Mouse (Mus musculus) CH12.LX (cell line): ENCODE results near the gene Tex22. TPM values are rescaled to one million over a fixed set of nuclear protein-coding genes. Genes with fewer than 3 reads are reported as not detected.

Experiments
- DNase-seq: peaks from one replicate; pipeline ENCODE4 v3.0.0-alpha.2; 2013; ENCODE audit errors: extremely low read depth
- H3K27ac ChIP-seq: 2 replicates; pipeline ENCODE4 v1.5.1; 2012; ENCODE audit warnings: low read depth, mild to moderate bottlenecking, control low read depth, moderate library complexity; ENCODE audit not compliant: insufficient read depth
- H3K27me3 ChIP-seq: replicated peaks from 2 replicates; pipeline ENCODE3; 2012; ENCODE audit warnings: inconsistent platforms
- H3K36me3 ChIP-seq, 2 experiments: replicated peaks in 1 of 2; 2 replicates each; pipeline versions ENCODE3 to v1.6.1; 2012; ENCODE audit warnings: inconsistent platforms in 1 of 2, low read length in 1 of 2, mild to moderate bottlenecking in 1 of 2, mixed read lengths in 1 of 2, moderate library complexity in 1 of 2; ENCODE audit not compliant: control insufficient read depth in 1 of 2, insufficient read depth in 1 of 2
- H3K4me1 ChIP-seq, 2 experiments: 2 replicates each; pipeline ENCODE4 v1.6.1; 2012; ENCODE audit warnings: inconsistent platforms in 1 of 2, moderate library complexity in 1 of 2; ENCODE audit not compliant: insufficient read depth in 2 of 2, control insufficient read depth in 1 of 2
- H3K4me2 ChIP-seq: 2 replicates; pipeline ENCODE4 v1.6.1; 2012; ENCODE audit warnings: low read depth, mild to moderate bottlenecking, control low read depth; ENCODE audit not compliant: poor library complexity, insufficient read depth, severe bottlenecking
- H3K4me3 ChIP-seq, 3 experiments: fragments of 150-350 bp in 1 of 3; sonication (generic) in 1 of 3; replicated peaks in 1 of 3; 2 replicates each; pipeline versions ENCODE3 to v1.5.1; 2011 to 2012; ENCODE audit warnings: low read depth in 2 of 3, low read length in 2 of 3, mild to moderate bottlenecking in 2 of 3, moderate library complexity in 2 of 3, control low read depth in 1 of 3, improper control_type of control experiment in 1 of 3, inconsistent platforms in 1 of 3, mixed read lengths in 1 of 3; ENCODE audit not compliant: poor library complexity in 1 of 3
- H3K79me2 ChIP-seq: replicated peaks from 2 replicates; pipeline ENCODE4 v1.6.1; 2012; ENCODE audit warnings: mild to moderate bottlenecking, moderate library complexity; ENCODE audit not compliant: control insufficient read depth, poor library complexity, insufficient read depth, severe bottlenecking; ENCODE audit errors: extremely low read depth
- H3K9ac ChIP-seq: 2 replicates; pipeline ENCODE4 v1.6.1; 2012; ENCODE audit warnings: low read depth, mild to moderate bottlenecking, control low read depth, moderate library complexity; ENCODE audit not compliant: insufficient read depth
- H3K9me3 ChIP-seq: replicated peaks from 2 replicates; pipeline ENCODE3; 2012; ENCODE audit warnings: low read length, inconsistent platforms, mixed read lengths
- BHLHE40 ChIP-seq: IDR thresholded peaks from 2 replicates; pipeline ENCODE4 v1.6.1; 2011; ENCODE audit warnings: mild to moderate bottlenecking, low read depth, low read length, improper control_type of control experiment
- CHD1 ChIP-seq: IDR thresholded peaks from 2 replicates; pipeline ENCODE4 v1.6.1; 2012; ENCODE audit warnings: low read depth, low read length, improper control_type of control experiment, inconsistent platforms
- CTCF ChIP-seq, 2 experiments: IDR thresholded peaks in 1 of 2; conservative IDR thresholded peaks in 1 of 2; 2 replicates each; pipeline ENCODE4 v1.5.1; 2011 to 2012; ENCODE audit warnings: low read depth in 2 of 2, low read length in 2 of 2, improper control_type of control experiment in 1 of 2, inconsistent platforms in 1 of 2, mild to moderate bottlenecking in 1 of 2, moderate library complexity in 1 of 2
- E2F4 ChIP-seq: IDR thresholded peaks from 2 replicates; pipeline ENCODE4 v1.6.1; 2011; ENCODE audit warnings: low read depth, low read length, improper control_type of control experiment; ENCODE audit not compliant: insufficient replicate concordance
- ELF1 ChIP-seq: IDR thresholded peaks from 2 replicates; pipeline ENCODE4 v1.6.1; 2014; ENCODE audit warnings: low read depth, mild to moderate bottlenecking, inconsistent platforms, low read length, improper control_type of control experiment
- ETS1 ChIP-seq: conservative IDR thresholded peaks from 2 replicates; pipeline ENCODE4 v1.6.1; 2012; ENCODE audit warnings: low read depth, mild to moderate bottlenecking, inconsistent platforms, low read length, improper control_type of control experiment, moderate library complexity
- JUN ChIP-seq: IDR thresholded peaks from 2 replicates; pipeline ENCODE4 v1.6.1; 2011; ENCODE audit warnings: low read depth, mild to moderate bottlenecking, low read length, improper control_type of control experiment, moderate library complexity; ENCODE audit not compliant: insufficient read depth
- JUND ChIP-seq: conservative IDR thresholded peaks from 2 replicates; pipeline ENCODE4 v1.6.1; 2011; ENCODE audit warnings: low read depth, low read length, improper control_type of control experiment
- MAX ChIP-seq: IDR thresholded peaks from 2 replicates; pipeline ENCODE4 v1.6.1; 2011; ENCODE audit warnings: low read length, improper control_type of control experiment
- MAZ ChIP-seq: IDR thresholded peaks from 2 replicates; pipeline ENCODE4 v1.6.1; 2012; ENCODE audit warnings: low read depth, mild to moderate bottlenecking, inconsistent platforms, low read length, improper control_type of control experiment, moderate library complexity
- MEF2A ChIP-seq: IDR thresholded peaks from 2 replicates; pipeline ENCODE4 v1.6.1; 2014; ENCODE audit warnings: low read depth, mild to moderate bottlenecking, inconsistent platforms, low read length, improper control_type of control experiment, borderline replicate concordance
- MXI1 ChIP-seq: IDR thresholded peaks from 2 replicates; pipeline ENCODE4 v1.6.1; 2011; ENCODE audit warnings: mild to moderate bottlenecking, low read depth, low read length, improper control_type of control experiment
- MYC ChIP-seq: IDR thresholded peaks from 2 replicates; pipeline ENCODE4 v1.6.1; 2011; ENCODE audit warnings: low read depth, mild to moderate bottlenecking, improper control_type of control experiment, low read length
- PAX5 ChIP-seq: IDR thresholded peaks from 2 replicates; pipeline ENCODE4 v1.6.1; 2012; ENCODE audit warnings: low read length, inconsistent platforms, mixed read lengths
- POLR2A ChIP-seq: IDR thresholded peaks from 2 replicates; pipeline ENCODE4 v1.6.1; 2011; ENCODE audit warnings: low read depth, mild to moderate bottlenecking, improper control_type of control experiment, low read length
- RAD21 ChIP-seq: IDR thresholded peaks from 2 replicates; pipeline ENCODE4 v1.6.1; 2011; ENCODE audit warnings: low read depth, mild to moderate bottlenecking, low read length, improper control_type of control experiment, moderate library complexity
- TBP ChIP-seq: conservative IDR thresholded peaks from 2 replicates; pipeline ENCODE4 v1.6.1; 2011; ENCODE audit warnings: low read depth, low read length, improper control_type of control experiment
- USF1 ChIP-seq: IDR thresholded peaks from 2 replicates; pipeline ENCODE4 v1.6.1; 2014; ENCODE audit warnings: low read depth, mild to moderate bottlenecking, inconsistent platforms, low read length, improper control_type of control experiment
- ZKSCAN1 ChIP-seq: IDR thresholded peaks from 2 replicates; pipeline ENCODE4 v1.6.1; 2012; ENCODE audit warnings: low read depth, inconsistent platforms, low read length, improper control_type of control experiment, borderline replicate concordance
- ZNF384 ChIP-seq: IDR thresholded peaks from 2 replicates; pipeline ENCODE4 v1.6.1; 2012; ENCODE audit warnings: low read depth, low read length, improper control_type of control experiment, inconsistent platforms
- dilution Hi-C: fragments of 300-500 bp; cut with MboI; formaldehyde crosslinking; loops from 2 replicates; pipeline ENCODE4 v1.14.3; 2020; ENCODE audit warnings: low sequenced_read_pairs; ENCODE audit not compliant: extremely low pct_unique_long_range_greater_than_20kb, extremely low pct_ligation_motif_present
- in situ Hi-C: fragments of 300-500 bp; cut with MboI; formaldehyde crosslinking; loops from 3 replicates; pipeline ENCODE4 v1.14.3; 2019; ENCODE audit warnings: low sequenced_read_pairs, low pct_ligation_motif_present, low pct_unique_long_range_greater_than_20kb, mixed read lengths
- polyA plus RNA-seq: library from polyadenylated mRNA; unstranded; fragments of >175 nt; gene quantifications from 2 replicates; pipeline ENCODE4 v1.2.1, GENCODE M21; 2012; ENCODE audit warnings: low read depth; ENCODE audit not compliant: insufficient read length
- total RNA-seq, 2 experiments: library from RNA; depleted of rRNA; stranded (reverse); fragments of 300-350 nt in 1 of 2; fragments of >200 nt in 1 of 2; gene quantifications; 2 replicates each; pipeline ENCODE4 v1.2.3; 2012 to 2014

Tex22 gene
- total and polyA plus RNA-seq, 3 experiments = 0.21 TPM; not detected in 2

GRCm38 (mm10) chr12:113114141-113114540 is 39.8 kb downstream of the Tex22 start:
- Histone ChIP-seq H3K4me1 (peaks cover 4 to 31% of the 10 kb centered on the region in 2 experiments; a peak in 2 of 4 replicates), H3K27me3 (no peaks in the 10 kb centered on the region), H3K9me3 (no peaks in the 10 kb centered on the region), H3K36me3 (peaks cover 54 to 87% of the 10 kb centered on the region in 2 experiments), H3K4me2 (no peak overlapping the region)
- DNase-seq = no peak
- TF ChIP-seq CTCF (conservative IDR thresholded peaks at IDR 0.05 in 1 of 2, IDR thresholded peaks at IDR 0.05 in 1 of 2; ENCODE audit: low read depth in 2 of 2, low read length in 2 of 2) (no peak), CHD1 (no peak), MAZ (no peak), E2F4 (no peak), PAX5 (no peak), ELF1 (no peak)
- TF ChIP-seq, all 38 proteins: peak for 0
- Histone ChIP-seq H3K27ac (no peak overlapping the region), H3K4me3 (no peak overlapping the region), H3K9ac (no peak overlapping the region), H3K79me2 (peaks cover 17% of the 10 kb centered on the region)
- dilution Hi-C loops (no loop called here), in situ Hi-C loops (no loop called here)

GRCm38 (mm10) chr12:113114856-113115538 is 40.7 kb downstream of the Tex22 start:
- TF ChIP-seq ZNF384 (no peak), ELF1 (no peak), MAZ (no peak), POLR2A (no peak), MXI1 (no peak), MAX (no peak), USF1 (no peak), MYC (no peak), CTCF (conservative IDR thresholded peaks at IDR 0.05 in 1 of 2, IDR thresholded peaks at IDR 0.05 in 1 of 2; ENCODE audit: low read depth in 2 of 2, low read length in 2 of 2) (no peak), RAD21 (no peak), MEF2A (no peak), ETS1 (no peak), ZKSCAN1 (no peak), JUND (no peak), JUN (no peak), TBP (no peak), BHLHE40 (no peak)
- in situ Hi-C loops (no loop called here), dilution Hi-C loops (no loop called here)
- Histone ChIP-seq H3K4me2 (no peak overlapping the region), H3K4me1 (peaks cover 4 to 38% of the 10 kb centered on the region in 2 experiments; a peak in 2 of 4 replicates), H3K9me3 (no peaks in the 10 kb centered on the region), H3K36me3 (peaks cover 57 to 90% of the 10 kb centered on the region in 2 experiments), H3K27me3 (no peaks in the 10 kb centered on the region), H3K79me2 (peaks cover 10% of the 10 kb centered on the region; the same call in 1 of the 2 replicates), H3K4me3 (no peak overlapping the region), H3K27ac (no peak overlapping the region), H3K9ac (no peak overlapping the region)
- no peak for DNase-seq
